Mouse (Mus musculus): ENCODE results near the gene Tmem132b.

DNA sequence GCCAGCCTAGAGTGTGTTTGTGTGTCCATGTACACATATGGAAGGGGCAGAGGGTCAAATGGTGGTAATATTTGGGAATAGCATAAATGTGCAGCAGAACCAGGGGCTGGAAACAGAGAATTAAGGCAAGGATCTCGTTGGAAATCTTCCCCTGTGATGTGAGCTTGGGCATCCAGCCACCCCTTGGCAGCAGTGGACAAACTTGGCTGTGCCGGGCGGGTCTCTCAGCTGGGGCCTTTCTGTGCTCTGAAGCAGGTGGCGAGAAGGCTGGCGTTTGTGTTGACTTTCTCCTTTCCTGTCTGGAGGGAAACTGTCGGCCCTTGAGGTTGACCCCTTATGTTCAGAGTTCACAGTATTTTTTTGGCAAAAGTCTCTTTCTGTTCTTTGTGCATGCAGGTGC is 235.4 kb downstream of the Tmem132b start:
- TF ChIP-seq MYOG (IDR thresholded peaks at IDR 0.05; ENCODE audit: control insufficient read depth in 1 of 3, insufficient read depth in 1 of 3, insufficient read length in 2 of 3, low read depth in 2 of 3) (no peak), POLR2A (IDR thresholded peaks at IDR 0.05; ENCODE audit: insufficient read length, low read depth) (no peak), TCF12 (IDR thresholded peaks at IDR 0.05; ENCODE audit: insufficient read depth, poor library complexity, severe bottlenecking) (no peak), POLR2AphosphoS2 (IDR thresholded peaks at IDR 0.05; ENCODE audit: insufficient read length, low read depth) (no peak), CEBPB (IDR thresholded peaks at IDR 0.05; ENCODE audit: insufficient read depth, poor library complexity, severe bottlenecking) (no peak), USF1 (IDR thresholded peaks at IDR 0.05; ENCODE audit: low read depth) (no peak)
